Mouse (Mus musculus) lung, embryonic 14.5 days (tissue): Measurements from ENCODE around the gene Slc35d2. TPM values are rescaled to one million over a fixed set of nuclear protein-coding genes. Genes with fewer than 3 reads are reported as not detected.

Experiments
- ATAC-seq: fragments of 200-750 bp; cut with Nextera tagmentation; 2 replicates; pipeline ENCODE4 v1.8.0; 2017; ENCODE audit warnings: mild to moderate bottlenecking, moderate TSS enrichment, moderate library complexity; ENCODE audit not compliant: insufficient read depth
- DNase-seq: peaks from one replicate; pipeline ENCODE4 v3.0.0-alpha.2; 2015
- H3K27ac ChIP-seq: fragments of 300-500 bp; sonication (generic); 2 replicates; pipeline ENCODE4 v1.5.1; 2014; ENCODE audit warnings: low read depth, mild to moderate bottlenecking, moderate library complexity
- H3K27me3 ChIP-seq: fragments of 300-500 bp; sonication (generic); 2 replicates; pipeline ENCODE4 v1.6.1; 2014; ENCODE audit warnings: low read length, control low read depth; ENCODE audit not compliant: insufficient read depth
- H3K36me3 ChIP-seq: fragments of 300-500 bp; sonication (generic); 2 replicates; pipeline ENCODE4 v1.6.1; 2014; ENCODE audit warnings: control low read depth; ENCODE audit not compliant: insufficient read depth
- H3K4me1 ChIP-seq: fragments of 300-500 bp; sonication (generic); 2 replicates; pipeline ENCODE4 v1.6.1; 2014; ENCODE audit warnings: antibody characterized with exemption, control low read depth; ENCODE audit not compliant: insufficient read depth
- H3K4me2 ChIP-seq: fragments of 300-500 bp; sonication (generic); 2 replicates; pipeline ENCODE4 v1.6.1; 2014; ENCODE audit warnings: mild to moderate bottlenecking
- H3K4me3 ChIP-seq: fragments of 300-500 bp; sonication (generic); 2 replicates; pipeline ENCODE4 v1.5.1; 2014; ENCODE audit warnings: low read depth, low read length
- H3K9ac ChIP-seq: fragments of 300-500 bp; sonication (generic); 2 replicates; pipeline ENCODE4 v1.6.1; 2014
- H3K9me3 ChIP-seq: fragments of 300-500 bp; sonication (generic); 2 replicates; pipeline ENCODE4 v1.6.1; 2016; ENCODE audit warnings: low read depth, low read length, control low read depth
- CTCF ChIP-seq: IDR thresholded peaks from 2 replicates; pipeline ENCODE4 v1.5.1; 2016; ENCODE audit warnings: antibody characterized with exemption, low read depth
- WGBS: fragments of 180-500 bp; shearing (Covaris S2); extraction: QIAGEN DNeasy Blood & Tissue Kit; methylation state at CpG from one replicate; pipeline ENCODE4 v1.1.7; 2014; 5-methylcytosine and 5-hydroxymethylcytosine counted together
- polyA plus RNA-seq: library from polyadenylated mRNA; unstranded; fragments of >200 nt; fragmentation: Nextera tagmentation; extraction: Ambion mirVana; gene quantifications from 2 replicates; pipeline ENCODE4 v1.2.1, GENCODE M21; 2014

The Slc35d2 gene
- polyA plus RNA-seq, 1 experiment from 2014 or later = 4.4 TPM

- Histone ChIP-seq H3K4me3 (no peak overlapping the region), H3K27ac (no peak overlapping the region), H3K9ac (no peak overlapping the region), H3K4me2 (no peak overlapping the region), H3K4me1 (no peaks in the 10 kb centered on the region), H3K36me3 (no peaks in the 10 kb centered on the region), H3K27me3 (no peaks in the 10 kb centered on the region), H3K9me3 (no peaks in the 10 kb centered on the region)
- WGBS = 0% methylated on average over 1 of the region's 1 CpGs
- DNase-seq (peak; percentile 96), ATAC-seq (peak; percentile 77)
- TF ChIP-seq CTCF = peak; percentile 91
Observed at GRCm38 (mm10) chr13:64093341-64093740, 35.8 kb downstream of the Slc35d2 start.

GRCm38 (mm10) chr13:64092752-64093151 lies 36.4 kb downstream of the Slc35d2 start:
- Histone ChIP-seq H3K9me3 (no peaks in the 10 kb centered on the region), H3K9ac (no peak overlapping the region), H3K4me3 (no peak overlapping the region), H3K27me3 (no peaks in the 10 kb centered on the region), H3K36me3 (no peaks in the 10 kb centered on the region), H3K4me2 (no peak overlapping the region), H3K27ac (no peak overlapping the region; the same call in 1 of the 2 replicates), H3K4me1 (no peaks in the 10 kb centered on the region)
- WGBS = 56% methylated on average over 6 of the region's 6 CpGs
- DNase-seq = peak; percentile 19
- peak; percentile 19; the same call in 1 of the 2 replicates for ATAC-seq
- TF ChIP-seq CTCF = no peak

- TF ChIP-seq CTCF = no peak
- no peak for ATAC-seq
Observed at GRCm38 (mm10) chr13:64092141-64092540, 37.0 kb downstream of the Slc35d2 start.

GRCm38 (mm10) chr13:64091006-64091405 lies 38.2 kb downstream of the Slc35d2 start:
- Histone ChIP-seq H3K4me1 (no peaks in the 10 kb centered on the region), H3K4me3 (no peak overlapping the region), H3K27ac (no peak overlapping the region), H3K9me3 (no peaks in the 10 kb centered on the region), H3K9ac (no peak overlapping the region), H3K4me2 (no peak overlapping the region), H3K27me3 (no peaks in the 10 kb centered on the region), H3K36me3 (no peaks in the 10 kb centered on the region)
- TF ChIP-seq CTCF = no peak
- no peak for ATAC-seq
- no peak for DNase-seq
- 75% methylated on average over 7 of the region's 7 CpGs for whole genome bisulfite sequencing

More at GRCm38 (mm10) chr13:64092141-64092540, 37.0 kb downstream of the Slc35d2 start:
- Histone ChIP-seq H3K9ac (no peak overlapping the region), H3K9me3 (no peaks in the 10 kb centered on the region), H3K27ac (no peak overlapping the region), H3K4me2 (no peak overlapping the region), H3K27me3 (no peaks in the 10 kb centered on the region), H3K4me1 (no peaks in the 10 kb centered on the region), H3K36me3 (no peaks in the 10 kb centered on the region), H3K4me3 (no peak overlapping the region)
- no peak for DNase-seq
- WGBS = 68% methylated on average over 3 of the region's 3 CpGs

GRCm38 (mm10) chr13:64090278-64090677 lies 38.9 kb downstream of the Slc35d2 start:
- ATAC-seq (peak; percentile 68), DNase-seq (peak; percentile 63)
- Histone ChIP-seq H3K36me3 (no peaks in the 10 kb centered on the region), H3K27ac (no peak overlapping the region), H3K4me3 (no peak overlapping the region), H3K4me1 (no peaks in the 10 kb centered on the region), H3K27me3 (no peaks in the 10 kb centered on the region), H3K9ac (no peak overlapping the region), H3K4me2 (no peak overlapping the region), H3K9me3 (no peaks in the 10 kb centered on the region)
- 62% methylated on average over 5 of the region's 5 CpGs for WGBS
- no peak for TF ChIP-seq CTCF

GRCm38 (mm10) chr13:64089130-64089529 lies 40.0 kb downstream of the Slc35d2 start, which contains the start of gene Hsd17b3:
Hsd17b3 (minus strand) TSS chr13:64089230.
- Histone ChIP-seq H3K4me2 (no peak within 1 kb of the TSS), H3K27me3 (no peaks in the 10 kb centered on the region), H3K36me3 (no peaks in the 10 kb centered on the region), H3K9me3 (no peaks in the 10 kb centered on the region), H3K4me1 (no peaks in the 10 kb centered on the region), H3K4me3 (no peak within 1 kb of the TSS), H3K9ac (no peak within 1 kb of the TSS), H3K27ac (no peak within 1 kb of the TSS)
- 78% methylated on average over 4 of the region's 4 CpGs for WGBS
- ATAC-seq (no peak), DNase-seq (no peak)
- TF ChIP-seq CTCF = no peak

GRCm38 (mm10) chr13:64088057-64088456 lies 41.1 kb downstream of the Slc35d2 start:
- no peak for DNase-seq
- H3K36me3 ChIP-seq = no peaks in the 10 kb centered on the region
- H3K4me3 ChIP-seq = no peak overlapping the region
- no peaks in the 10 kb centered on the region for H3K9me3 ChIP-seq
- ATAC-seq = no peak
- no peaks in the 10 kb centered on the region for H3K4me1 ChIP-seq
- no peaks in the 10 kb centered on the region for H3K27me3 ChIP-seq
- no peak for TF ChIP-seq CTCF
- H3K9ac ChIP-seq = no peak overlapping the region
- no peak overlapping the region for H3K4me2 ChIP-seq
- WGBS = 57% methylated on average over 7 of the region's 7 CpGs
- no peak overlapping the region for H3K27ac ChIP-seq

- WGBS = 88% methylated on average over 5 of the region's 5 CpGs
- Histone ChIP-seq H3K27ac (no peak overlapping the region), H3K36me3 (no peaks in the 10 kb centered on the region), H3K27me3 (no peaks in the 10 kb centered on the region), H3K4me1 (peaks cover 6% of the 10 kb centered on the region; the same call in 1 of the 2 replicates), H3K4me2 (no peak overlapping the region), H3K9ac (no peak overlapping the region), H3K4me3 (no peak overlapping the region), H3K9me3 (no peaks in the 10 kb centered on the region)
- DNase-seq (no peak), ATAC-seq (no peak)
- no peak for TF ChIP-seq CTCF
Observed at GRCm38 (mm10) chr13:64086036-64086435, 43.1 kb downstream of the Slc35d2 start.
